Mouse (Mus musculus): ENCODE data around the gene Cask. TPM values are rescaled to one million over a fixed set of nuclear protein-coding genes. Genes with fewer than 3 reads are reported as not detected.
"Not testable (repeated sequence)": the region's sequence is repeated elsewhere in the genome, so short reads cannot be mapped to it uniquely, and the experiment has no call there.

Gene Cask
- total RNA-seq (2021) = 10 to 100 TPM; 13.3 to 13.7 TPM
- long read RNA-seq, experiment 1, full-length matches to known transcripts = 1 of 3 reads
- long read RNA-seq, experiment 1, partial matches to known transcripts = 1 of 3 reads
- long read RNA-seq, experiment 1, other reads (novel, unspliced or antisense) = 1 of 3 reads
- long read RNA-seq, experiment 2, full-length matches to known transcripts = 3 of 4 reads
- long read RNA-seq, experiment 2, partial matches to known transcripts = 0 of 4 reads
- long read RNA-seq, experiment 2, other reads (novel, unspliced or antisense) = 1 of 4 reads

GRCm38 (mm10) chrX:13851285-13851684, at the start of gene Cask:
Cask (minus strand) TSS chrX:13851367.
- DNase-seq = peak; percentile 57 to 75

DNA sequence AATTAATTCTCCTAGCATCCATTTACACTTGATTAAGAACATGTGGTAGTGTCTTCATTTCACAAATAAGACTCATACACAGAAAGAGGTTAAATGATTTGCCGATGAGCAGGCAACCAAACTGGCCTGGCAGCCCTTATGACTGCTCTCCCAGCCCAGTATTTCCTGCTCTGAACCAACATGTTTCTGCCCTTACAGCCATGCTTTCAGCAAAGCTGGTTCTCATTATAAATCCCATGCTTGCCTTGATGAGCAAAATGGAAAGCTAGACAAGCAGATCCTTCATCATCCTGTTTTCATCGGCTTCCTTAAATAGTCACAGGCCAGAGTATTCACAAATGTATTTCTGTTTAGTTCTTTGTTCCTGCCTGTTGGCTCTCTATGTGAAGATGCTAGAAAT, 38.8 kb upstream of the Cask start:
- DNase-seq = no peak

GRCm38 (mm10) chrX:13884348-13884747, 33.2 kb upstream of the Cask start:
- no peak for DNase-seq

GRCm38 (mm10) chrX:13881969-13882368, 30.8 kb upstream of the Cask start:
- no peak for DNase-seq

GRCm38 (mm10) chrX:13860145-13860544, 9.0 kb upstream of the Cask start:
- DNase-seq = no peak

DNA sequence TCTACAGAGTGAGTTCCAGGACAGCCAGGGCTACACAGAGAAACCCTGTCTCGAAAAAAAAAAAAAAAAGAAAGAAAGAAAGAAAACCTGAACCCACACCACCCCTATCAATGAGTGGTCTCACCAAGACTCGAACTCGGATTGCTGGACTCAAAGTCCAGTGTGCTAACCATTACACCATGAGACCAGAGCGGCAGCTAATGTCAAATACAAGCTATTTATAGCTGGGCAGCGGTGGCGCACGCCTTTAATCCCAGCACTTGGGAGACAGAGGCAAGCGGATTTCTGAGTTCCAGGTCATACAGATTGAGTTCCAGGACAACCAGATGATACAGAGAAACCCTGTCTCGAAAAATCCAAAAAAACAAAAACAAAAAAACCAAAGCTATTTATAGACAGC, 7.9 kb upstream of the Cask start:
- DNase-seq = no peak

DNA sequence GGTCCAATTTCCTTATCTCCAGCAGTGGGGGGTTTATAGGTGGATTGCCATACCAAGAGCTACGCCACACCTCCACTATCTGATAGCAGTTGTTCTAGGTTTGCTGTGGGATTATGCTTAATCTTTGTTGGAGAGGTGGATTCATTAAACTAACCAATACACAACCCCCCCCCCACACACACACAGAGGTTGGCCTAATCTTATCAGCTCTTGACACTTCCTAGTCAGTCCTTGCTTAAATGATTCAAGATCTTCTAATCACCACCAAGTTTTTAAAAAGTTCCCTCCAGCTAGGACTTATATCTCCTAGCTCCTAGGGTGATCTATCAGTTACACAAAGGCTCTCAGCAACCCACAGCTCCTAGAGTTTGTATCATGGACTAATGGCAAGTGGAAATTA, 2.7 kb downstream of the Cask start:
- DNase-seq = no peak

- DNase-seq = peak; percentile 8 to 17
These were observed 3.7 kb downstream of the Cask start for GRCm38 (mm10) chrX:13847502-13847851.

DNA sequence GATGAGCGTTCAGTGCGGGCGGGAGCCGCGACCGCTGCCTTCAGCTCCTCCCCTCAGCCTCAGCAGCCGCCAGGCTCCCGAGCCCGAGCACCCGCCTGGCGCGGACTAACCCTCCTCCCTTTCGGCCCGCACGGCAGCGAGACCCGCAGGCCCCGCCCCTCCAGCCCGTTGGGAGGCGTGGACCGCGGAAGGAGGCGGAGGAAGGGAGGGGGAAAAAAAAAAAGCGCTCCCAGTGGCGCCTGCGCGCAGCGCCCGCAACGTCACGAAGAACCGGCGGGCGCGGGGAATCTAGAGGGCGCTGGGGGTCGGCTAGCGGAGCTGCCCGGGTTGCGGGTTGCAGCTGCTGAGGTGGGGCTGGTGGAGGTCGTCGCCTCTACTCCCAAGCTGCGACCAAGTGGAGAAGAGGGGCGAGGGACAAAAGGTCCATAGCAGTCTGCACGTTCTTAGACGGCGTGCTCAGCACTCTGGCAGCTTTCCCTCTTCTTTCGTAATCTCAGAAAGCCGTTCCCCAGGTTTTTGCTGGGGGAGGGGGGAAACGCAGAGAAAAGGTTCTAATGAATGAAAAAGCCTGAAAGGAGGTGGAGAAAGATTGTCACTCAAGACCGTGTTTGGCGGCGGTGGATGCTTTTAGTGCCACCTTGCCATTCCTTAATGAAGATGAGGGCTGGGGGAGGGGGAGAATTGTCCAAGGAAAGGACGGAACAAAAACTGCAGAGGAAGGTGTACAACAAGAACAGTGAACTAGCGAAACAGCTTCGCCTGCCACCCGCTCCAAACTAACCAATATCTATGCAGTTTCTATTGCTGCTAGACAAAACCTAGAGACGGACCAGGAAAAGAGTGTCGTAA, 4.3 kb downstream of the Cask start:
- peak; percentile 88 to 93 for DNase-seq

- peak; percentile 37 to 49 for DNase-seq
These were observed 5.1 kb downstream of the Cask start for GRCm38 (mm10) chrX:13845858-13846652.

DNA sequence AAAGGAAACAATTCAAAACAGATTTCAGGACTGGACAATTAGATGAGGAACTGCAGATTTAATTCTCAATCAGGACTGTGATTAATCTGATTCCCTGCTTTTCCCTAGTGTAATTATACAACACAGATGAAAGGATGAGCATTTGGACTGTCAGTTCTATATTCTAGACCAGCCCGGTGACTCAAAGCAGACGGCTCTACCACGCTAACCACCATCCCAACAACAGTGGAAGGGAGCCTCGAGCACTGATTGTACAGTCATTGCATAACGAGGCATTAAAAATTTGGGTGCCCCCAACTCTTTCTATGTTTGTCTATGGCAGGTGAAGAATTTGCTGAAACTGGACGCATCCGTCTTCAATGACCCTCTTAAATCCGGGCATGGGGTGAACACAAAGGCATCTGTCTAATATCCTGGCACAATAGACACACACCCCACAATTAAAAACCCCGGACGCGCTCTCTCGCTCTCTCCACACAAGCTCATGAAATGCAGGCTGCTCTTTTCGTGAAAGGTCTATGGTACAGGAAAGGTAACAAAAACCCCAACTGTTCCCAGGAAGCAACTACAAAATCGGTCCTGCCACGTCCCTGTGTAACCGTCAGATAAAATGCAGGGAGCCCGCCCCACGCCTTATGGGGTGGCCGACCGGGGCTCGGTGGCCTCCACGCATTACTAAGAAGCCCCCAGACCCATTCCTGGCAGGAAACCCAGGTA, 5.9 kb downstream of the Cask start:
- DNase-seq = peak; percentile 11 to 39

- no peak for DNase-seq
These were observed 28.4 kb downstream of the Cask start for GRCm38 (mm10) chrX:13822792-13823191.

GRCm38 (mm10) chrX:13798754-13799153, 52.4 kb downstream of the Cask start:
- peak in 1 of 2 experiments; percentile 29 for DNase-seq

- peak; percentile 5 to 12 for DNase-seq
These were observed 85.5 kb downstream of the Cask start for GRCm38 (mm10) chrX:13765672-13766071.

- no peak for DNase-seq
These were observed 86.1 kb downstream of the Cask start for GRCm38 (mm10) chrX:13765024-13765423.

GRCm38 (mm10) chrX:13757279-13758005, 93.7 kb downstream of the Cask start:
- DNase-seq = peak; percentile 5 to 8

- DNase-seq = no peak
These were observed 110.1 kb downstream of the Cask start for GRCm38 (mm10) chrX:13741110-13741509.

DNA sequence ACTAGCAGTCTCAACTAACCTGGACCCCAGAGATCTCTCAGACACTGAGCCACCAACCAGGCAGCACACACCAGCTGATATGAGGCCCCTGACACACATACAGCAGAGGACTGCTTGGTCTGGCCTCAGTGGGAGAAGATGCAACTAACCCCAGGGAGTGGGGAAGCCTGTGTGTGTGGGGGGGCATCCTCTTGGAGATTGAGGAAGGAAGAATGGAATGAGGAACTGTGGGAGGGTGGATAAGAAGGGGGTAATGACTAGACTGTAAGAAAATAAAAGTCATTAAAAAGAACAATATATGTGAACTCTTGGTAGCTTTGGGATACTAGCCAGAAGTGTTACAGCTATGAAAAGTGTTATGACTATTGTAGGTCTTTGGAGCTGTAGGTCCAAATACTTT, 120.4 kb downstream of the Cask start:
- DNase-seq = not testable (repeated sequence)

DNA sequence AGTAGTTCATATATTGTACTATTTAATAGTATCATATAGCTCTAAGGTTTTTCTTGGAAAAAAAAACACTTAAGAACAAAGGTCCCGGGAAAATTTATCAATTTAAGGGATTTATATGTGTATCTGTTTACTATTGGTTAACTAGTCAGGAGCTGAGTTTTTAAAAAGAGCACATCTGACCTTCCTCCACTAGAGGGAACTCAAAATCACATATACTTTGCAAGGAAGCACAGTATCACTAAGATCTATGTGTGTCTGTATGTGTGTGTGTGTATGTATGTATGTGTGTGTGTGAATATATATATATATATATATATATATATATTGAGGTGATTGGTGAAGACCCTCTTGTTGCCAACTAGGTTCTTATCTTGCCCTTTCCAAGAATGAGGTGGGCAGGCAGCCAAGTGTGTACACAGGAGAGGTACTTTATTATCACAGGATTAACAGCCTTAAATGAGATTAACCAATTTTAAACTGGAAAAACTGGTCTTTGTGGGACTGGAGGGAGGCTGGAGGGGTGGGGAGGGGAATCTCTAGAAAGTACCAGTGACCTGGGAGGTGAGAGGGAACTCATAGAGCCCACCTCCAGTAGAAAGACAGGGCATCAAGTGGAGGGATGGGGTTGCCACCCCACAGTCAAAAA, 121.2 kb downstream of the Cask start:
- DNase-seq = no peak

DNA sequence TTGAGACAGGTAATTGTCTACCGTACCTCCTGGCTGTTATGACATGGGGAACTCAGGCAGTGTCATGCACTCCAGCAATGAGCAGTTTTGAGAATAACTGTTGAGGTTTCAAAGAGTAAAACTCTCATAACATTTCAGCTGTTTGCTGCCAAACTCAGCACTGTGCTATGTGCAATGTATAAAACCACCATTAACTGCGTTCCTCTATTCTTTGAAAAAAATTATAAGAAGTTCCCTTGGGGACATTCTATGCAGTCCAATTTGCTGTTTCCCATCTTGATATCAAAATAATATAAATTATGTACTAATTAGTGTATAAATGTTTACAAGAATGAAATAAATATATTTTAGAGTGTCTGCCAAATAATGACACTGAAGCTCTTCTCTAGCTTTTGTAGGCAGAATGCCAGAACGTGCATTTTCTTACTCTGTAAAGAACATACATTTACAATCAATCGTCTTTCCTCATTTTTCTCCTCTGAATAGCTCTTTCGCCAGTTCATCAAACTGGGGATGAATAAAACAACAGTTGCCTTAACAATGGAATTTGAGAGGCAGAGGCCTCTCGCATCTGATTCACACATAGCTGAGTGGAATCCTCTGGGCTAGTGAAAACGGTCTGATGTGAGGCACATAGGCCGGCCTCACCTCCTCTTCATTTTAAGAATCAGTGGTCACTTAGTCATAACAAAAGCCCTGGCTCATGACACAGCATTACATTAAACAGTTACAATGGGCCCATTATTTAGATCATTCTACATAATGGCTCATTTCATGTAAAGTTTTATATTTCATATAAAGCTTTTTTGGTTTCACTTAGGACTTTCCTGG, 125.4 kb downstream of the Cask start:
- DNase-seq = no peak

All from heart, adult 18-20 months (tissue).